Mouse (Mus musculus) MEL (cell line): ENCODE measurements around the gene Gbe1.

Source experiments
- BHLHE40 ChIP-seq: IDR thresholded peaks from 2 replicates; pipeline ENCODE4 v1.6.1; 2012; ENCODE audit warnings: low read depth, mild to moderate bottlenecking, inconsistent platforms, low read length, improper control_type of control experiment, borderline replicate concordance
- GABPA ChIP-seq: IDR thresholded peaks from 2 replicates; pipeline ENCODE4 v1.6.1; 2012; ENCODE audit warnings: low read depth, mild to moderate bottlenecking, inconsistent platforms, low read length, improper control_type of control experiment, moderate library complexity
- MAX ChIP-seq: IDR thresholded peaks from 2 replicates; pipeline ENCODE4 v1.6.1; 2011; ENCODE audit warnings: low read length, improper control_type of control experiment
- POLR2A ChIP-seq, 2 experiments: IDR thresholded peaks; 2 replicates each; pipeline ENCODE4 v1.6.1; 2011 to 2012; ENCODE audit warnings: low read length in 2 of 2, mild to moderate bottlenecking in 2 of 2, control low read depth in 1 of 2, improper control_type of control experiment in 1 of 2, low read depth in 1 of 2, moderate library complexity in 1 of 2; ENCODE audit not compliant: control insufficient read depth in 1 of 2, insufficient read depth in 1 of 2, poor library complexity in 1 of 2

DNA sequence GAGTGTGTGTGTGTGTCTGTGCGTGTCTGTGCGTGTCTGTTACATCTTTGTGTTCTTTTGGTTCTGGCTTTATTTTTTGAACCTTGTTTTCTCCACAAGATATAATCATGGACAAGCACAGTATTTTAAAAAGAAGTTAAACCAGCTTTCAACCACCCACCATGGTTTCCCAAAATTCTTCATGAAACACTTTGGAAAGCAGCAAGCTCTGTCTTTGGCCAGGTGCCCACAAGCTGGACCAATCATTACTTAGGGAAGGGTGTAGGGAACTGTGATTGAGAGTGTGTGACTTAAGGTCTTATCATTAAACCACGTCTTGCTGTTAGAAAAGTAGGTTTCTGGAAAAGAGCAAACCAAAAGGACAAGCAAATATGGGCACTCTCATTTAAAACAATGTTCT is 288.6 kb downstream of the Gbe1 start:
- no peak for TF ChIP-seq MAX
- no peak for TF ChIP-seq POLR2A (IDR thresholded peaks at IDR 0.05; ENCODE audit: control insufficient read depth in 1 of 2, insufficient read depth in 1 of 2, low read depth in 1 of 2, low read length in 2 of 2, poor library complexity in 1 of 2)
- no peak for TF ChIP-seq GABPA
- TF ChIP-seq BHLHE40, result no peak
